Mouse (Mus musculus): ENCODE measurements around the gene Gm20388. TPM values are rescaled to one million over a fixed set of nuclear protein-coding genes. Genes with fewer than 3 reads are reported as not detected.
A peak's percentile ranks its signal among the peaks of the same experiment; 100 is the strongest.

Gm20388 gene
- polyA plus RNA-seq, 1 experiment = 49.7 TPM

DNA sequence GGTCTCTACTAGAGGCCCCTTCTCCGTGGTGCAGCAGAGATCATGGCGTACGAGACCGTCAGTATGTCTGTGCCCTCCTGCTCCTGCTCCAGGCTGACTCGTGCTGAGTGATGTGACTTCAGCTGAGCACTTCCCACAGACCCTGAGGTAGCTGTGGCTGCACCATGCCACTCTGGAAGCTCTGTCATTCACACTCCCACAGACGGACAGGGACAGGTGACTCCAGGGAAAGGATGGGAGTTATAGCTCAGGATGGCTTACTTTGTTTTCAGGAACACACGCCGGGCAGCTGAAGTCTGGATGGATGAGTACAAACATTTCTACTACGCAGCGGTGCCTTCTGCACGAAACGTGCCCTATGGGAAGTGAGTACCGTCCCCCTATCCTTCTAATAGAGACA is 4425.7 kb downstream of the Gm20388 start:
- no peaks in the 10 kb centered on the region for H3K27me3 ChIP-seq (replicated peaks; ENCODE audit: control insufficient read depth, insufficient read depth, low read length)
- no peak for DNase-seq
- no peak overlapping the region for H3K27ac ChIP-seq (ENCODE audit: insufficient read depth, low read depth, low read length)
- WGBS = 96% methylated on average over 13 of the region's 13 CpGs
- H3K4me3 ChIP-seq (ENCODE audit: insufficient read depth, low read depth, low read length) = no peak overlapping the region
- no peaks in the 10 kb centered on the region; the same call in 1 of the 2 replicates for H3K36me3 ChIP-seq (ENCODE audit: control insufficient read depth, insufficient read depth, low read length)
- TF ChIP-seq POLR2A (IDR thresholded peaks at IDR 0.05; ENCODE audit: low read depth, low read length) = no peak
- TF ChIP-seq CTCF (conservative IDR thresholded peaks at IDR 0.05; ENCODE audit: insufficient read depth, insufficient read length, low read depth, low read length) = no peak
- H3K4me1 ChIP-seq (ENCODE audit: control insufficient read depth, insufficient read depth, low read length) = peaks cover 4% of the 10 kb centered on the region; the same call in 1 of the 2 replicates

DNA sequence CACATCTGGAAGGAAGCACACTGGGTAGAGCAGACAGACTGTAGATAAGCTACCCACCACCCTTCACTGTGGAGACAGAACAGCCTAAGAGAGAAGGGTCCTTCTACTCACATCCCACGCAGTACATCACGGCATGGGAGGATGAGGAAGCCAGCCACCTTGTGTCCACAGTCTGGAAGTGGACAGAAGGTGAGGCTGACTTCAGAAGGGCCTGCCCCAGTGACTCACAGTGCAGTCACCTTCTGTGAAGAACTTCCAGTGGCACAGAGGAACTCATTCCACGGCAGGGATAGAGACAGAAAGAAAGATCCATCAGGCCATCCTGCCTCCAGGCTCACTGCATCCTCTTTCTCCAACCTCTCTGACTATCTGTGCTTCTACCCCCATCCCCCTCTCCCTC is 4429.1 kb downstream of the Gm20388 start:
- no peak overlapping the region for H3K4me3 ChIP-seq (ENCODE audit: insufficient read depth, low read depth, low read length)
- H3K4me1 ChIP-seq (ENCODE audit: control insufficient read depth, insufficient read depth, low read length) = peaks cover 4% of the 10 kb centered on the region; the same call in 1 of the 2 replicates
- H3K27me3 ChIP-seq (replicated peaks; ENCODE audit: control insufficient read depth, insufficient read depth, low read length) = no peaks in the 10 kb centered on the region
- no peak for DNase-seq
- WGBS = 77% methylated on average over 3 of the region's 3 CpGs
- H3K36me3 ChIP-seq (ENCODE audit: control insufficient read depth, insufficient read depth, low read length) = peaks cover 1% of the 10 kb centered on the region; the same call in 1 of the 2 replicates
- H3K27ac ChIP-seq (ENCODE audit: insufficient read depth, low read depth, low read length) = no peak overlapping the region
- TF ChIP-seq CTCF (conservative IDR thresholded peaks at IDR 0.05; ENCODE audit: insufficient read depth, insufficient read length, low read depth, low read length) = no peak

DNA sequence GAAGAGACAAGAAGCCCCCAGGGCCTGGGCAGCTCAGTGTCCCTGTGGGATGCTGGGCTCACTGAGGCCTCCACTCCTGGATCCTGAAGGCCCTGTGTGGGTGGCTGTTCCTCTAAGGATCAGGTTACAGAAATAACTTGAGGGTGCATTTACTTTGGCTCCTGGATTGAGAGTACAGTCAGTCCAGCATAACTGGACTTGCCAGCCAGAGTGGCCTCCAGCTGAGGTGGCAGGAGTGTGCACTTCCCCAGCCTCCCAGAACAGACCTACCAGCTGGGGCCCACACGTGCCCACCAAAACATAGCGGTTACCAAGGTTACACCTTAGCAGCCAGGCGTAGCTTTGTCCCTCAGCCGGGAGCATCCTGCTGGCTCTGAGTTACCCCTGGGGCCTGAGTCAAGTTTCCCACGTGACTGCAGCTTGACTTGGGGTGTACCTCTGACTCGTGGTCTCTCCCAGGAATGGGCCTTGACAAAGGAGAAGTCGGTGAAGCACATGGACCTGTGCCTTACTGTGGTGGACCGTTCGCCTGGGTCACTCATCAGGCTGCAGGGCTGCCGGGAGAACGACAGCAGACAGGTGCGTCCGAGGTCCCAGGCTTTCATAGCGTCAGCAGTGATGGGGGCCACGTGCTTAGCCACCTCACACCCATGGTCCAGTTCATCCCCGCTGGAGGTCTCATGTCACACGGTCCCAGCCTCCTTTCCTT is 4429.9 kb downstream of the Gm20388 start:
- TF ChIP-seq POLR2A (IDR thresholded peaks at IDR 0.05; ENCODE audit: low read depth, low read length) (no peak), CTCF (conservative IDR thresholded peaks at IDR 0.05; ENCODE audit: insufficient read depth, insufficient read length, low read depth, low read length) (no peak)
- 58% methylated on average over 17 of the region's 17 CpGs for WGBS
- H3K27ac ChIP-seq (ENCODE audit: insufficient read depth, low read depth, low read length) = peak overlapping the region; percentile 2; the same call in 1 of the 2 replicates
- DNase-seq = peak; percentile 19
- peaks cover 1% of the 10 kb centered on the region; the same call in 1 of the 2 replicates for H3K36me3 ChIP-seq (ENCODE audit: control insufficient read depth, insufficient read depth, low read length)
- no peaks in the 10 kb centered on the region for H3K27me3 ChIP-seq (replicated peaks; ENCODE audit: control insufficient read depth, insufficient read depth, low read length)
- no peak overlapping the region for H3K4me3 ChIP-seq (ENCODE audit: insufficient read depth, low read depth, low read length)
- H3K4me1 ChIP-seq (ENCODE audit: control insufficient read depth, insufficient read depth, low read length) = peaks cover 4% of the 10 kb centered on the region; the same call in 1 of the 2 replicates

DNA sequence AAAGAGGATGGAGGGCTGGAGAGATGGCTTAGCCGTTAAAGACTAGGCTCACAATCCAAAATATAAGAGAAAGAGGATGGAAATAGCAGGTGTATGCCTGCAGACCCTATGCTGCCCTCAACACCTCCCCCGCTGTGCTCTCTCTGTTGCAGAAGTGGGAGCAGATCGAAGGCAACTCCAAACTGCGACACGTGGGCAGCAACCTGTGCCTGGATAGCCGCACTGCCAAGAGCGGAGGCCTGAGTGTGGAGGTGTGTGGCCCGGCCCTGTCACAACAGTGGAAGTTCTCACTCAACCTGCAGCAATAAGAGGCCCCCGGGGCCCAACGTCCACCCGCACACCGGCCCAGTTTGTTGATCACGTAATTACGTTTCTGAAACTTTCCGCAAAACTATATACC is 4432.5 kb downstream of the Gm20388 start:
- whole genome bisulfite sequencing = 92% methylated on average over 15 of the region's 15 CpGs
- no peak for DNase-seq
- TF ChIP-seq POLR2A (IDR thresholded peaks at IDR 0.05; ENCODE audit: low read depth, low read length) (no peak), CTCF (conservative IDR thresholded peaks at IDR 0.05; ENCODE audit: insufficient read depth, insufficient read length, low read depth, low read length) (no peak)
- Histone ChIP-seq H3K27me3 (replicated peaks; ENCODE audit: control insufficient read depth, insufficient read depth, low read length) (no peaks in the 10 kb centered on the region), H3K36me3 (ENCODE audit: control insufficient read depth, insufficient read depth, low read length) (peaks cover 1% of the 10 kb centered on the region; the same call in 1 of the 2 replicates), H3K27ac (ENCODE audit: insufficient read depth, low read depth, low read length) (no peak overlapping the region), H3K4me1 (ENCODE audit: control insufficient read depth, insufficient read depth, low read length) (peaks cover 6% of the 10 kb centered on the region), H3K4me3 (ENCODE audit: insufficient read depth, low read depth, low read length) (no peak overlapping the region)

DNA sequence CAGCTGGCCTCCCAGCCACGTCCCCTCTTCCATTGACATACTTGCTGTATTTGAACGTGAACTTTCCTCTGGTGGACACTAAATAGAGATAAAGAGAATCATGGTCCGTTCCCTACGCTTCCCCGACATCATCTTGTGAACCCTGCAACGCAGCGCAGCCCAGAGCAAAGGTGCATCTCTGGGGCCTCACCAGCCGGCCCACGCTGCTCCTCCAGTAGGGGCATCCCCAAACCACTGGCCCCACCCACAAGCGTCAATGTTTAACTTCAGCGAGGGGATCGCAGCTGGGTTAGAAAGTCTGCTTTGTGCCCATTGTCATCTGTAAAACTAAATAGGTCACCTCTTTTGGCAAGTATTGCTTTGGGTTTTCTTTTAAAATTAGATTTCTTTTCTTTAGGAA is 4433.4 kb downstream of the Gm20388 start:
- 59% methylated on average over 12 of the region's 12 CpGs for WGBS
- no peak overlapping the region for H3K27ac ChIP-seq (ENCODE audit: insufficient read depth, low read depth, low read length)

DNA sequence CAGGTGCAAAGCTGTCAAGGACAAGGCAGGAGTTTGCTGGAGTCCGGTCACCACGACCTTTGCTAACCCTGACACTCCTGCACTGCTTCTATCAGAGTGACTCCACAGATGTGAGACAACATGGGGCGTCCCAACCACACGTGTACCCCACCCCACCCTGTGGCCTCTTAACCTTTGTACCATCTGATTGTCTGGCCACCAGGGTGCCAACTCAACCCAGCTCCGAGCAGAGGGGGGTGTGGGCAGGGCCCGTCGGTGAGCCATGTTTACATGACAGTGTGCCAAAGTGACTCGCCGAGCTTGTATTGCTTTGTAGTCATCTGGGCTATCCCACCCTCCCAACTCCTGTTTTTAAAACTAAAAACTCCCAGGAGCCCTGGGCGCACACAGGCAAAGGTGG is 4434.5 kb downstream of the Gm20388 start:
- Histone ChIP-seq H3K4me3 (ENCODE audit: insufficient read depth, low read depth, low read length) (no peak overlapping the region), H3K4me1 (ENCODE audit: control insufficient read depth, insufficient read depth, low read length) (peaks cover 13% of the 10 kb centered on the region), H3K27me3 (replicated peaks; ENCODE audit: control insufficient read depth, insufficient read depth, low read length) (no peaks in the 10 kb centered on the region), H3K36me3 (ENCODE audit: control insufficient read depth, insufficient read depth, low read length) (0 out of 2 replicates have a peak, but pooled peaks cover 1% of the 10 kb centered on the region), H3K27ac (ENCODE audit: insufficient read depth, low read depth, low read length) (no peak overlapping the region)
- 67% methylated on average over 10 of the region's 10 CpGs for WGBS
- peak; percentile 14 for DNase-seq
- TF ChIP-seq POLR2A (IDR thresholded peaks at IDR 0.05; ENCODE audit: low read depth, low read length) = no peak
- no peak for TF ChIP-seq CTCF (conservative IDR thresholded peaks at IDR 0.05; ENCODE audit: insufficient read depth, insufficient read length, low read depth, low read length)

More for the DNA sequence above, 4433.4 kb downstream of the Gm20388 start:
- no peak for TF ChIP-seq CTCF (conservative IDR thresholded peaks at IDR 0.05; ENCODE audit: insufficient read depth, insufficient read length, low read depth, low read length)
- no peak for TF ChIP-seq POLR2A (IDR thresholded peaks at IDR 0.05; ENCODE audit: low read depth, low read length)
- DNase-seq = peak; percentile 66
- Histone ChIP-seq H3K36me3 (ENCODE audit: control insufficient read depth, insufficient read depth, low read length) (peaks cover 1% of the 10 kb centered on the region; the same call in 1 of the 2 replicates), H3K4me3 (ENCODE audit: insufficient read depth, low read depth, low read length) (no peak overlapping the region), H3K4me1 (ENCODE audit: control insufficient read depth, insufficient read depth, low read length) (peaks cover 9% of the 10 kb centered on the region), H3K27me3 (replicated peaks; ENCODE audit: control insufficient read depth, insufficient read depth, low read length) (no peaks in the 10 kb centered on the region)

DNA sequence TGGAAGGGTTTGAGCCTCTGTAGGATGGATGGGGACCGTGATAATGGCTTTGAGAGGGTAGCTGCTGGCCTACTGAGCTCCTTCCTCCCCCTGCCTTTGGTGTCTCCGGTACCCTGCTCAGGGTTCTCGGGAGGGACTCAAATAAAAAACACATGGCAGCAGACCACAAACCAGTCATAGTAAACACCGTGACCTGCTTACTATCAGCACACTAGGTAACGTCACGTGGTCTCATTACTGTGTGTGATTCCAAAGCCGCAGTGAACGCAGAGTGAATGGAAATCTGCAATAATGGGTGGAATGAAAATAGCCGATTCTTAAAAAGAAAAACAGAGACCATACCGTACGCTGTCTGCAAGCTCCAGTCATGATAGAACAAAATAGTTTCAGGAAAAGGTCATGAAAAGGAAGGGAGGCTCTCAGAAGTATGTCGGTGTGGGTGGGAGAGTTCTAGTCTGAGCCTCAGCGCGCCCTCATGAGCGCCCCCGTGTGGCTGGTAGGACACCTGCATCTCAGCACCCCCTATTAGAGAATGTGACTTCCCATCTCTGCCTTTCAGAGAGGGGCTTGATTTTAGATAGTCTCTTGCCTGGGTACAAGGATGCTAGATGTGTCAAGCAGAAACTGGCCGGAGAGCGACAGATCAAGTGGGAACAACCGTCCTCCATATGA is 4436.3 kb downstream of the Gm20388 start:
- Histone ChIP-seq H3K4me1 (ENCODE audit: control insufficient read depth, insufficient read depth, low read length) (peaks cover 9% of the 10 kb centered on the region; the same call in 1 of the 2 replicates), H3K27me3 (replicated peaks; ENCODE audit: control insufficient read depth, insufficient read depth, low read length) (no peaks in the 10 kb centered on the region), H3K36me3 (ENCODE audit: control insufficient read depth, insufficient read depth, low read length) (0 out of 2 replicates have a peak, but pooled peaks cover 1% of the 10 kb centered on the region), H3K4me3 (ENCODE audit: insufficient read depth, low read depth, low read length) (no peak overlapping the region), H3K27ac (ENCODE audit: insufficient read depth, low read depth, low read length) (no peak overlapping the region)
- 39% methylated on average over 19 of the region's 19 CpGs for WGBS
- TF ChIP-seq CTCF (conservative IDR thresholded peaks at IDR 0.05; ENCODE audit: insufficient read depth, insufficient read length, low read depth, low read length) (peak; percentile 89), POLR2A (IDR thresholded peaks at IDR 0.05; ENCODE audit: low read depth, low read length) (no peak)
- peak; percentile 47 for DNase-seq

All from kidney, adult 2 months (tissue).